Mouse (Mus musculus) thymus, postnatal 0 days (tissue): ENCODE data around the gene Ddx54. TPM values are rescaled to one million over a fixed set of nuclear protein-coding genes. Genes with fewer than 3 reads are reported as not detected.

Source experiments
- DNase-seq: peaks from one replicate; pipeline ENCODE4 v3.0.0-alpha.2; 2015; ENCODE audit warnings: low spot score
- polyA plus RNA-seq: library from polyadenylated mRNA; unstranded; fragments of >200 nt; fragmentation: Nextera tagmentation; extraction: Ambion mirVana; gene quantifications from 2 replicates; pipeline ENCODE4 v1.2.1, GENCODE M21; 2015

Gene Ddx54
- polyA plus RNA-seq, 1 experiment from 2014 or later: 106 TPM

DNA sequence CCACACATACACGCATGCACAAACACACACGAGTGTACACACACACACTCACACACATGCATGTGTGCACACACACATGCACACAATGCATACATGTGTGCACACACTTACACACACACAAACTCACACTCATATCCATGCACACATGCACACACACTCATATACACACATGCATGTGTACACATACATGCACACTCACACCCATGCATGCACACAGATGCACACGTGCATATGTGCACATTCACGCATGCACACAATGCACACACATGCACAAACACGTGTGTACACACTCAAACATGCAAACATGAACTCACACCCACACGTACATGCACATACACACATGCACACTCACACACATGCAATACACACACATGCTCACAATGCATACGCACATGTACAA, 27.6 kb downstream of the Ddx54 start:
- no peak for DNase-seq

DNA sequence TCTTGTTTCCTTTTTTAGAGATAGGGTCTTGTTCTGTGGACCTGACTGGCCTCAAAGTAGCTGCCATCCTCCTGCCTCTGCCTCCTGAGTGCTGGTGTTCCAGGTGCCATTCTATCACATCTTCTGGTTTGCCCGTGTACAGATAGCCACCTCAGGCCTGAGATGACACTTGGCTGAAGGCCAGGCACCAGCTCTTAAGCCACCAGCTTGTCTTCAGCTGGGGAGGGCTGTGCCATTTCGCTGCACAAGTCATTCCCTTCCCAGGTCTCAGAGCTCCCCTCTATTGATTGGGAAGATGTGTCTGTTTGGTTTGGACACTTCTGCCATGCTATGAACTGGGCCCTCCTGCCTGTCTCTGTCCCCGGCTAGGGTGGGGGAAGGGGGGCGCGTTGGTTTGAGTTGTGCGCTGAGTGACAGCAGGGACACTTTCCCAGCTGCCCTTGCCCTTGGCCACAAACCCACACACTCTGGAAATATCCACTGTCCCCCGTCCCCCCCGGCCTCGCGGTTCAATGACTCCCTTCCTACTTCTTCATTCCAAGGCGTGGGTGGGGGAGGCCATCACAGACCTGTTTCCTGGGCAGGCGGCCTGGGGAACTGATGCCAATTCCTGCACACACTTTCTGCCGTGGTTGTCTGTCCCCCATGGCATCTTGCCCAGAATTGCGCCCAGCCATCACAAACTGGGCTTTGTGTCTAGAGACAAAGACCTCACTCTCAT, 31.0 kb downstream of the Ddx54 start:
- no peak for DNase-seq

DNA sequence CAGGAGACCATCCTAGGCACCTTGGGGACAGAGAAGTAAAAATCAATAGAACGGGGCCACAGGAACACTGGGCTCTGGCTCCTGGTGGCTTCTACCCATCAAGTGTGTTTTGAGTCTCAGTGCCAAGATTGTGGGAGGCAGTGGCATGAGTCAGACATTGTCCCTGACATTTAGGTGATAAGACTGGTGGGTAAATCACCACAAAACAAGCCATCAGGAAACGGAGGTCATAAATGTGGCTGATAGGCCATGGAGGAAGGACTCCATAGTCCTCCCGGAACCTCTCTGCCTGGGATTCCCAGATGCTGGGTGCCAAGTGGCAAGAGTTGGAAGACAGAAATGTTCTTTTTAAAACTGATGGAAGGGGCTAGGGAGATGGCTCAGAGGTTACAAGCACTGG, 31.7 kb downstream of the Ddx54 start:
- no peak for DNase-seq

DNA sequence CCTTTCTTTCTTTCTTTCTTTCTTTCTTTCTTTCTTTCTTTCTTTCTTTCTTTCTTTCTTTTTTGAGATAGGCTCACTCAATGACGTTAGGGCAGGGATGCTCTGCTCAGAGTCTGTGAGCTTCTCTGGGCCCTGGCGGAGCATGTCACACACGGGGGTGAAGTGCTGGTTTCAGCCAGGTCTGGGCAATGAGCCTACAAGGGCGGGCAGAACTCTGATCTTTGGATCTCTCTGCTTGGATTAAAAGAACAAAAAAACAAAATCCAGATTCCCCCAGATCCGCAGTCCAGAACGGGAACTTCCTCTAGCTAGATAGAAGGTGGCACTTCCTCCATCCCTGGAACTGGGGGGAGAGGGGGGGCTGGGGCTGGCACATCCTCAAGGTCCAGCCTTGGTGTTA, 33.3 kb downstream of the Ddx54 start:
- no peak for DNase-seq

DNA sequence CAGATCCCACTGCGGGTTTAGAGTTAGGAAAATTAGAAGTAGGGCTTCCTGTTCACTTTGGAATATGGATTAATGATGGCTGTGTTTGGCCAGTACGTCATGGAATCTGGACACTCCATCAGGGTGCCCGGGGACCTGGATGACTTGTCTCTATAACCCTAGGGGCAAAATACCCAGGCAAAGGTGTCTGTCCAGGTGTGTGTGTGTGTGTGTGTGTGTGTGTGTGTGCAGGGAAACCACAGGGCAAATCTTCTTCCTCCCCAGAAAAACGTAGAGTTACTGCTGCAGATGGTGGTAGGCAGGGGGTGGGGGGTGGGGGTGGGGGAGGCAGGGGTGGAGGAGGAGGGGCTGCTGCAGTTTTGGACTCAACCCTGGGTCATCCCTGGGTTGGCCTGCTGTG, 34.8 kb downstream of the Ddx54 start:
- DNase-seq: peak; percentile 37

DNA sequence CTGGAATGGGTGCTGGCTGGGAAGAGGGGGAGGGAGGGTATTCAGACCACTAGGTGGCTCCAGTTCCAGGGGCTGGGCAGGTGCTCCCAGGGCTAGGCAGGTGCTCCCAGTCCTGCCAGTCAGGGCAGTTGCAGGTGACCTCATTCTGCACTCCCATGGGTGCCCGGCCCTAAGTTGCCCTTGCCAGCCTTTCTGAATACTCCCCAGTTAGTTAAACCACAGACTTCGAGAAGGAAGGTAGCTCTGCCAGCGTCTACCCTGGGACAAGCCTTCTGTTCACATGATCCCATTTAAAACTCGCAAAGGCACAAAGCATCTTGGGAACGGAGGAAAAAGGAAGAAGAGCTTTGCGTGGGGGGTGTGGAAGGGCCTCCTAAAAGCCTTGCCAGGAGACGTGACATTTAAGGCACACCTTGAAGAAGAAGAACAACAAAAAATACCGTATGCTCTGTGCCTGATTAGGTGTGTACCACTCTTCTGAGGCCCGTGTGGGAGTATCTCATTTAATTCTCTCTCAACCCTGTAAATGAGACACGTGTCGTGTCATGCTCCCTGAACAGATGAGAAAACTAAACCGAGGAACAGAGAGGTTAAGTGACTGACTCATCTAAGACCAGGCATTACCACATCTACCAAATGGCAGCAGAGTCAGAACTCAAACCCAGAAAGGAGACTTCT, 35.4 kb downstream of the Ddx54 start:
- peak; percentile 53 for DNase-seq

DNA sequence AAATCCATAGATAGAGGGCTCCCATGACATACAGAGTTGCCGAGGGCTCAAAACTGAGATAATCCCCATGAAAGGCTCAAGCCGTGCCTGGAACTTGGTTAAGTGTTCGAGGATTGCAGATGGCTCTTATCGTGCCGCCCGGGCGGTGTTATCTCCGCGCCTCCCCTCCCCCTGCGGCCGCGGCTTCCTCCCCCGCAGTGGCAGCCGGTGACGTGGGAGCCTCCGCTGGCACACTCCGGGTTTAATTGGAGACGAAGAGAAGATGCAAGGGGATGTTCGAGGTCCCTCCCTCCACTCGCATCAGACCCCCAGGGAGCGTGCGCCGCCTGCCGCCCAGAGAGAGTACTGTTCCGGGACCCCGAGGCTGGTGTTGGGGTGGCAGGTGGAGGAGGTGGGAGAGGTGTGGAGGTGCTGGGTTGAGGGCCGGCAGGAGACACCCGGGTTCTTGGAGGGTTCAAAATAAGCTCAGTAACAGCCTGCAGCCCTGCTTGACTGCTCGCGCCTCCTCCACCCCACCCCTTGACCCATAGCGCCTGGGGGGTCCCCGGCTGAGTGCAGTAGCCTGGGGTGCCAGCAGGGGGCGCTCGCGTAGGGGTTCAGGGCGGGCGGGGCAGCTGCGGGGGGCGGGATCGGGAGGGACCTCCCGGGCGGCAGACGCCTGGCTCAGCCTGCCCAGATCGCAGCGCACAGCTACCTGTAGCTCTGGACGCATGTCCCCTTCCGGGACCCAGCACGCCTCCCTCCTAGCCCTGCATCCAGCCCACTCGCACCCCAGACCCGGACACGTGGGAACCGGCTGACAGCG, 36.2 kb downstream of the Ddx54 start, which contains the start of gene Rasal1:
Rasal1 (plus strand) TSS at position 244 of the 805 bp plus-strand sequence.
- DNase-seq: peak; percentile 95

DNA sequence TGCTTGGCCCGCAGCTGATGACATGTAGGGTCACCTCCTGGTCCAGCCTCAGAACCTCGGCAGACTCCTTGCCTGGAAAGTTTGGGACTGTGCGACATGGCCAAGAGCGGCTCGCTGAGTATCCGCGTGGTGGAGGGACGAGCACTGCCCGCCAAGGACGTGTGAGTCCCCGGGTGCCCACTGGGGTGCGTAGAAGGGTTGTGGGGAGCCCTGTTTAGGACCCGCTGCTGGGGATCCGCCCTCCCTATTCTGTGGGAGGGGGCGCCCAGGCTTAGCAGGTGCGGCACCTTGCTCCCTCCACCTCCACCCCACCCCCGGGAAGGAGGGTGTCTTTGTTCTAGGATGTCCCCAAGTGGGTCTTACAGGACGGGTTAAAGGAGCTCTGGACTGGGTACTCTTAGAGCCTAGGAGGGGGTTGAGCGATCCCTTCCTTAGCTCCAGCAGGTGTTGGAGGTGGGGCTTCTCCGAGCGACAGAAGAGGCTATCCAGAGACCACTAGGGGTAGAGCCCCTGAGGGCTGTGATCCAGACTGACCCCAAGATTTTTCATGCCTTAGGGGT, 36.9 kb downstream of the Ddx54 start:
- DNase-seq: peak; percentile 67

DNA sequence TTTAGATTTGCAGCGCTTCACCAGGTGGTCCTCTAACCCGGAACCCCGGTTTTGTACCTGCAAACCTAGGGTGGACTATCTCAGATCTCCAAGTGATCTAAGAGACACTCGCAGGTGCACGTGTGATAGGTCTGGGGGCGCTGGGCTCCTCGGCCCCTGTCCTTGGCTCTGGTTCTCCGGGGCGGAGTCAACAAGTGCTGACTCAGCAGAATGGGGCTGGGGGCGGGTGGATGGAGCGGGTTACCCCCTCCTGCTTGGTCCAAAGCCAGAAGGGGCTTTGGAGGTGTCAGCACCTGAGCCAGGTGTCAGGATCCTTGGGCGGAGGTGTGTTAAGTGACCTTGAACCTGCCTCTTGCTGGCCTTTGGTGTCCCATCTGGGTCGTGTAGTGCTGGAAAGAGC, 37.4 kb downstream of the Ddx54 start:
- no peak for DNase-seq

DNA sequence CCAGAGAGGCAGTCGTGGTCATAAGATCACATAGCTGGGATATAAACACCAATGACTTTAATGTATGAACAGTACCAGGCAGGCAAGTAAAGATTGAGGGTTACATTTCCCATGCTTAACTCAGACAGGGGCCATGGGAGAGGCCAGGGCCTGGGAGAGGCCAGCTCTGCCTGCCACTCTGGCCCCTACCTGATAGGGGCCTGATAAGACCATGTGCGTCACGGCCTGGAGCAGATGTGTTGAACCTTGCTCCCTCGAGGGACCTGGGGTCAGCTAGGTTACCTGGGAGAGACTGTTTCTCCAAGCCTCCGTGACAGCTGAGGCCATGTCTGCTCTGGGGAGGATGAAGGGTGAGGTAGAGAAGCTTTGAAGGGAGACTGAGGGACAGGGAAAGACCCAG, 38.7 kb downstream of the Ddx54 start:
- DNase-seq: no peak

DNA sequence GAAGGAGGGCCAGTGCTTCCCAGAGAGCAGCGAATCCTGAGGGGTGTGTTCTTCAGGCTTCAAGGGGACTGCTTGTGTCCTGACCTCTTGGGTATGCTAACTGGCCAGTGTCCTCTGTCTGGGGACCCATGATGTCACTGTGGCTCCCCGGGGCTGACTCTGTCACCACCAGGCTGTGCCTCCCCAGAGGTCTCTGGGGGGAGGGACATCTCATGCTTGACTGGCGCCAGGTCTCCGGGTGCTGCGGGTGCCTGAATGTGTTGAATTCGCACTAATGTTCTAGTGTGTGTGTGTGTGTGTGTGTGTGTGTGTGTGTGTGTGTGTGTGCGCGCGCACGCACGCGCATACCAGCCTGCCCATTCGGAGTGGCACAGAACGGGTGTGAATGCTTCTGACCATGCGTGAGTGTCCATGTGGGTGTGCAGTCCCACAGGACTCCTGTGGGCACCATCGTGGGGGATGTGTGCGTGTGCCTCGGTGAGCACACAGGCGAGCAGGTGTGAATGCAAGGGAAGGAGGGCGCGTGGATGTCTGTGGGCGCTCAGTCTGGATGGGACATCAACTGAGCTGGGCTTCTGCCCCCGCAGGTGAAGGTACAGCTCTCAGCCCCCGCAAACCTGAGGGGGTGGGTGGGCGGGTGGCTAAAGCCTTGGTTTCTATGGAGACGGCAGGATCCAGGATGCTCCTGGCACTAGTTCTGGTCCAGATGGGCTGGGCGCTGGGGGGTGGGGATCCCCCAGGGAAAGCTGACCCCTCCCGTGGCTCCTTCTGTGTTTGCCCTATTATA, 40.6 kb downstream of the Ddx54 start:
- no peak for DNase-seq

DNA sequence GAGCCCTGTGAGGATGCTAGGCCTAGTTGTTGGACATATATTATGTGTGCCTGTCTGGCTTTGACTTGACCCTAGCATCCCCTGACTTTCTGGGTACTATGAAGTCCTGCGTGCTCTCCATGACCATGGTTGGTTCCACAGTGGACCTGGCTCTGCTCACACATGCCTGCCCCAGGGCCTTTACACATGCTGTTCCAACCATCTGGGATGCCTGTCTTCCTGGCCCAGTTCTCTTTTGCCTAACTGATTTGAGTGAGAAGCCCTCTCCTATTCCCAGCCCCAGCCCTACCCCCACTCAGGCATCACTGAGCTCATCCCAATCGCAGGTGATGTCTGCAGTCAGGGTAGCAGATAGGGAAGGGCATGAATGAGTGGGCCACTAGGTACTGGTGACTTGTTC, 41.3 kb downstream of the Ddx54 start:
- DNase-seq: no peak

DNA sequence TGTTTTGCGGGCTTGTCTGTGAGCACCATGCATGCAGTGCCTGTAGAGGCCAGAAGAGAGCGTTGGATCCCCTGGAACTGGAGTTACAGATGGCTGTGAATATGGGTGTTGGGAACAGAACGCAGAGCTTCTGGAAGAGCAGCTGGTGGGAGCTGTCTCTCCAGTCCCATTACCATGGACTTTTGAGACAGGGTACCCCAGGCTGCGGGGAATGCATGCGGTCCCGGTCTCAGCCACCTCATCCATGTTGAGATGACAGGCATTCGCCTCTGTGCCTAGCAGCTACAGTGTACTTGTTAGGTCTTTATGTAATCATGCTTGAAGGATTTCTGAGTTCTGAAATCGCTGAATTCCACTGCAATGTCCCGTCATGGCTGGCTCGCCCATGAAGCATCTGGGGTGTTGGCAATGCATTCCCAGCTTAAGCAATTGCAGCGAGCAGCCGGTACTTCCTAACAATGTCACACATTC, 43.8 kb downstream of the Ddx54 start:
- DNase-seq: no peak

DNA sequence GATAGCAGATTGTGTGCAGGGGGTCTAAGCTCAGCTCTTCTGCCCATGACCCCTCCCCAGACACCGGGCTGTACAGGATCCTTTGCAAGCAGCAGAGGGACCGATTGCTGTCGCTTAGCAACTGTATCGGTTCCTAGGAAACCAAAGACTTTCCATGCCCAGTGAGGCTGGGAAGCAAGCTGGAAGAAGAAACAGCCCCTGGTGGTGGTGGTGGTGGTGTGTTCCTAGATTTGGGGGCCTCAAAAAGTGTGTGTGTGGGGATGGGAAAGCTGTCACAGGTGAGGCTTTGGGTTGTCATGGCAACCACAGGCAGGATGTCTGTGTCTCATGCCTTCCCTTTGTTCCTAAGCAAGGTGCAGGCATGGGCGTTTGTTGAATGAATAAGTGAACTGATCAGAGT, 48.3 kb downstream of the Ddx54 start:
- peak; percentile 51 for DNase-seq

DNA sequence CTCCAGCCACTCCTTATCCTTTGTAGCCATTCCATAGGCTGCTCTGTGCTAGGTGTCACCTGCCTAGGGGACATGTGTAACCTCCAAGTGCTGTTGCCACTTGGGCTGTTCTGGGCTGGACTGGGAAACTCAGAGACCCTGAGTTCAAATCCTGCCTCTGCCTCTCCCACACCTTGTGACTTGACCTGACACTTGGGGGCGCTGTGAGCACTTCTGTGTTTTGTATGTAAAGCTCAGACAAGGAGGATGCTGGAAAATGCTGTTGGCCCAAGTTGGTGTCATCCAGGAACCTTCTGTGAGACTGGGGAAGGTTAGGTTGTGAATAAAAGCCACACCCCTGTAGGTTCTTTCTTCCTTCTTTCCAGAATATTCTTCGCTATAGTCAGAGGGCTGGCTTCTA, 52.3 kb downstream of the Ddx54 start:
- DNase-seq: no peak

DNA sequence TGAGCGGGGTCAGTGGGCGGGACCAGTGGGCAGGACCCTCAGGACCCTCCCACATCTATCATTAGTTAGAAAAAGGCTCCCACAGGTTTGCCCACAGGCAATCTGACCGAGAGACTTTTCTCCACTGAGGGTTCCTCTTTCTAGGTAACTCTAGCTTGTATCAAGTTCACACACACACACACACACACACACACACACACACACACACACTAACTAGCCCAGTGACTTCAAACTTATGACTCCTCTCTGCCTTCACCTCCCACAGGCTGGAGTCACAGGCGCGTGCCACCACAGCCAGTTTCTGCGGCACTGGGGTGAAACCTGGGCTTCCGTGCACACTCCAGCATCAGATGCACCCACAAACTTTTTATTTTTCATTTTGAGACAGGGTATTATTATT, 56.2 kb downstream of the Ddx54 start:
- DNase-seq: no peak

DNA sequence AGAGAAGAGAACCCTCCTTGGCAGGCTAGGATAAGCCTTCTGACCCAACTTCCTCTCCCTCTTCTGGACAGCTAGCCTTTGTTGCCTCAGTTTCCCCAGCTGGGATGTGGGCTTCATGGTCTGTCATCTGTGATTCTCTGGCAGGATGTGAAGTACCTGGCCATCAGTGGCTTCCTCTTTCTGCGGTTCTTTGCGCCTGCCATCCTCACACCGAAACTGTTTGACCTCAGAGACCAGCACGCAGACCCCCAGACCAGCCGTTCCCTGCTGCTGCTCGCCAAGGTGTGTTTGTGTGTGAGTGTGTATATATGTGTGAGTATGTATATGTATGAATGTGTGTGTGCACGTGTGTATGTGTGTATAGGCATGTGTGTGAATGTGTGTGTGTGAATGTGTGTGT, 57.6 kb downstream of the Ddx54 start:
- DNase-seq: no peak

DNA sequence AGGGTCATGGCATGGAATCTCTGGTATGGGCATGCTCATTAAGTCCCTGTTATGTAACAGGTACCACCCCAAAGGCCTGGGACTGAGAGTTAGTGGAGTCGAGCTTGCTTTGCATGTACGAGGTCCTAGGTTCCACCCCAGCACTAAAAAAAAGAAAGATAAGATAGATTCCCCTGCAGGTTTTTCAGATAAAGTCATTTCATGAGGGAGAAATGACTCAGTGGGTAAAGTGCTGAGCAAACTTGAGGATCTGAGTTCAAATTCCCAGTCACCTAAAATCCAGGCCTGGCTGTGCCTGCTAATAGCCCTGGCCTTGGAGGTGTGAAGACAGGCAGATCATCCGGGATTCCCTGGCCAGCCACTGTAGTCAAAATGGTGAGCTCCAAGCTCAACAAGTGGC, 59.3 kb downstream of the Ddx54 start:
- DNase-seq: no peak

DNA sequence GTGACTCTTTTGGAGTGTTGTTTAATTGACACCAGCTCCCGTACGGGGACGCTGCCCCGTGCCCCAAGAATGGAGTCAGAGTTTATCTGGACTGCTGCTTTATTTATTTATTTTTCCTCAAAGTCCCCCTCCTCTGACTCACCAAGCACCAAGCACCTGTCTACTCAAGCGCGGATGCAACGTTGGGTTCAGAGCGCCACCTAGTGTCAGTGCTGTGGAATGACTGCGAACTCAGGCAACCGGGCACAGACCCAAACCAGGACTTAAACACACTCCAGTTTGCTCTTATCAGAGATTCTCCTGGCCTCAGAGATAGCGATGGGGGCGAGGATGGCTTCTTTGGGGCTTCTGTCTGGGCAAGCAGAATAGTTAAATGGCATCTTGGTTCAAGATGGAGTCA, 61.1 kb downstream of the Ddx54 start:
- DNase-seq: peak; percentile 85

DNA sequence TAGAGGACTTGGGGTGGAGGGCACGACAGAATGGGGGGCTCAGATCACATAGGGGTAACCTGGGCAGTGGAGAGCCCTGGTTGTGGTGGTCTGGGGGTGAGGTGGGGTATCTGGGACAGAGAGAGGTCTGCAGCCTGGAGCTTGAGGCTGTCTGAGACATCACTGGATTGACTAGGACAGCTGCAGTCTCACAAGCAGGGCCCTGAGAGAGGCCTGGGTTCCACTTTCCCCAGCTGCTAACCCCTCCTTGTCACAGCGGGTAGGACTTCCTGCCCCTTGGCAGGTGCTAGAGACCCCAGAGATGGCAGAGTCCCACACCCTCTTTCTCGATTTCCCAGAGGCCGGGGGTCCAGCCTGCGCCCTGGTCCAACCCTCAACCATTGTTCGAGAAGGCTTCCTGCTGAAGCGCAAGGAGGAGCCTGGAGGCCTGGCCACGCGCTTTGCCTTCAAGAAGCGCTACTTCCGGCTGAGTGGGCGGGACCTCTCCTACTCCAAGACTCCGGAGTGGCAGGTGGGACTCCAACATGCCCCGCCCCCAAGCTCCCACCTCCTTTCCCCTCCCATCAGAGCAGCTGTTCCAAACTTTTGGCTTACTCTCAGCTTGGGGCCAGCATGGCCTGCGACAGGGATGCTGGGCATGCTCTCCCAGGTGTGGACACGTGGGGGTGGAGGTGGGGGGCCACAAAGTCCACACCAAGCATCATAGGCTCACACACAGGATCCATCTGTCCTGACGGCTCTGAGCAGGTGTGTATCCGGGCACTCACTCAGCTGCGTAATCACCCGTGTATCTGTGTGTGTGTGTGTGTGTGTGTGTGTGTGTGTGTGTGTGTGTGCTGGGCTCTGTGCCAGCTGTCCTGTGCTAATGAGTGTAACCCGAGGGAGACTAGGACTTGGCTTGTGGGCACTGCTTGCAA, 61.9 kb downstream of the Ddx54 start:
- DNase-seq: peak; percentile 81
